Mouse (Mus musculus): ENCODE results near the gene Wdr53. TPM values are rescaled to one million over a fixed set of nuclear protein-coding genes. Genes with fewer than 3 reads are reported as not detected.
A peak's percentile ranks its signal among the peaks of the same experiment; 100 is the strongest.
"Not testable (repeated sequence)": the region's sequence is repeated elsewhere in the genome, so short reads cannot be mapped to it uniquely, and the experiment has no call there.

Gene Wdr53
- total RNA-seq, 2 experiments from 2014 or later = 8.5 to 9.0 TPM

DNA sequence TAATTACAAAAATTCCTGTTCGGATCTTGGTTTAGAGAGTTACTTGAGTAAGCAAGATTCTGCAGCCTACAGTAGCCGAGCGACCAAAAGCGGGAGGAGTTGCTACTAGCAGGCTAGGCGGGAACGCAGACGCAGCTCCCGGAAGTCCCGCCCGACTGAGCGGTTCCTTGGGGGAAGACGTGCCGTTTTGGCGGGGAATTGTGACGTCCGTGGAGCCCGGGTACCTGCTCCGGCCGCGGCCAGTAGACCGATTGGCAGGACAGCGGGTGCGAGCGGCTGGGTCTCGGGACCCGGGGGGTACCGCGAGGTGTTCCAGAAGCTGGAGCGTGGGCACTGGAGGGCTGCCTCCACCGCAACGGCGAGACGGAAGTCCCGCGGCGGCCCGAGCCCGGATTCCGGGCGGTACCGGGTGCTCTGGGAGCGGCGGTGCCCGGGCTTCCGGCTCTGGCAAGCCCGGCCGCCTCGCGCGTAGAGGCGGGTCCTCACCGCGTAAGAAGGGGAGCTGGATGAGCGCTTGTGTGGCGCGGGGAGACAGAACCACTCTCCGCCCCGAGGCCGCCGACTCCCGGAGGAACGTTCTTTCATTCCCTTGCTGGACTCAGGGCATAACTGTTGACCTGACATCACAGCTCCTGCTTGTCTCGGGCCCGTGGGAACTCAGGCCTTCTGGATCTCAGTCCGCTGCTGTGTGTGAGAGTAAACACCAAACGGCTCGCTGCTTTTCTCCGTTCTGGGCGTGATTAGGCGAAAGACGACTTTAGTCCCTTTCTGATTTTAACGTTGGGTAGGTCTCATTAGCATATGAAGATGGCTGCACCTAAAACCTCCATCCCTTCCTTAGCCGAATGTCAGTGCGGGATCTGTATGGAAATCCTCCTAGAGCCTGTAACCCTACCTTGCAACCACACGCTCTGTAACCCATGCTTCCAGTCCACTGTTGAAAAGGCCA, 30.6 kb downstream of the Wdr53 start, which contains the start of gene Rnf168:
Gene Rnf168 (plus strand): TSS at position 152 of the 949 bp plus-strand sequence.
- peak; percentile 71 to 90 for DNase-seq (ENCODE audit: low spot score in 2 of 2)

DNA sequence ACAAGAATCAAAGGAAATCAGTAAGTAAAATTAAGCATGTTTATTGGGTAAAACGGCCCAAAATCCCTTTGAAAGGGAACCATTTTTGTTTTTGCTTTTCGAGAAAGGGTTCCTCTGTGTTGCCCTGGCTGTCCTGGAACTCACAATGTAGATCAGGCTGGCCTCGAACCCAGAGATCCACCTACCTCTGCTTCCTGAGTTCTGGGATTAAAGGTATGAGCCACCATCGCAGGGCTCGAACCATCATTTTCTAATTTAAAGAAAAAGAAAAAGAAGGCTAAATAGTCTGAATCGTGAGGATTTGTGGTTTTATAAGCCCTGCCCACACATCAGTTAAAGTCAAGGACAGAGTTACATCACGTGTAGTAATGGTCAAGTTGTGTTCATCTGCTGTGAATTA, 31.4 kb downstream of the Wdr53 start:
- DNase-seq (ENCODE audit: low spot score in 2 of 2) = no peak

DNA sequence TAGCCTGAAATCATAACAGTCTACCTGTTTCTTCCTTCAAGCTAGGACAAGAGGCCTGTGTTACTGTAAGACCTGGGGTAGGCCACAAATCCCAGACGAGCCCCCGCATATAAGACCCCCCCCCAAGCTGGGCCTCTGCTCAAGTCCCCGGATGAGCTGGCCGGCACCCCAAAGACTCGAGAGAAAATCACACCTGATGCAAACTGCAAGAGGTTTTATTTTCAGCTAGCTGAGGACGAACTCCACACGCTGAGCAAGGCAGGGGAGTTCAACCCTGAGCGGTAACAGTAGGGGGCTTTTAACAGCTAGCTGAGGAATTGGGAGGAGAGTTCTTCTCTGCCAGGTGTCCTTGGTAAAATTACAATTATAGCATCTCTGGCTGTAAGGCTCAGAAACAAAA, 33.2 kb downstream of the Wdr53 start:
- DNase-seq (ENCODE audit: low spot score in 2 of 2) = no peak

DNA sequence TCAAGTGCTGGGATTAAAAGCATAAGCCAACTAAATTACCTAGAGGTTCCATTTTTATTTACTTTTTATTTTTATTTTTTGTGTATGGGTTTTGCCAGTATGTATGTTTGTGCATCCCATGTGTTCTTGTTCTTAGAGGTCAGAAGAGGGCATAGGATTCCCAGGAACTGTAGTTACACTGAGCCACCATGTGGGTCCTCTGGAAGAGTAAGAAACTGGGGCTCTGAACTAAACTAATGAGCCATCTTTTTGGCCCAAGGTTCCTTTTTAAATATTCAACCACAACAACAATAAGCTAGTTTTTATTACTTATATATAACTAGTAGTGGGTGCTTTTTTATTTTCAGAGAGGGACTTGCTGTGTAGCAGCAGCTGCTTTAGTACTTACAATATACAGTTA, 35.6 kb downstream of the Wdr53 start:
- DNase-seq (ENCODE audit: low spot score in 2 of 2) = no peak

DNA sequence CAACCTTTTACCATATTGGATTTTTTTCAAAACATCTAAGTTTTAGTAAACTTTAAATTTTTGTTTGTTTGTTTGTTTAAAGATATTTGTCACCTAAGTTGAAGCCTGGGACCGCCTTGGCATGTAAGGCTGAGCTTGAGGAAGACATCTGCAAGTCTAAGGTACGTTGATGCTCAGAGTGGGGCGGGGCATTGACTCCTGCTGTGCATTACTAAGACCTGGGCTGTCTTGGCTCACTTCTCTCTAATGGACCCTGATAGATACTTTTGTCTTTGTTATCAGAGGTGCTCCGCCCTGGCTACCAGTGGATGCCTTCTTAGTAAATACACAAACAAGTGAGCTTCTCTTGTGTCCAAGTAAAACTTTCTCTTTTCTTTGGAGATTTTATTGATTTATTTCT, 44.8 kb downstream of the Wdr53 start:
- DNase-seq (ENCODE audit: low spot score in 2 of 2) = no peak

DNA sequence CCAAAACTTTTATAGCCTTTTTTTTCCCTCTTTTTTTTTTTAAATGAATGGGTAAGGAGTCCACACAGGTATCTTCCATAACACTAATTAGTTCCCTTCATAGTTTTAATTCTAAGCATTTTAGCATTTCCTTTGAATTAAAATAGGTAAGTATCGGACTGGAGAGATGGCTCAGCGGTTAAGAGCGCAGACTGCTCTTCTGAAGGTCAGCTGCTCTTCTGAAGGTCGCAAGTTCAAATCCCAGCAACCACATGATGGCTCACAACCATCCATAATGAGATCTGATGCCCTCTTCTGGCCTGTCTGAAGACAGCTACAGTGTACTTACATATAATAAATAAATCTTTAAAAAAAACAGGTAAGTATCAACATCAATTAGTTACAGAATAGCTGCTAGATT, 52.6 kb downstream of the Wdr53 start:
- not testable (repeated sequence) for DNase-seq (ENCODE audit: low spot score in 2 of 2)

DNA sequence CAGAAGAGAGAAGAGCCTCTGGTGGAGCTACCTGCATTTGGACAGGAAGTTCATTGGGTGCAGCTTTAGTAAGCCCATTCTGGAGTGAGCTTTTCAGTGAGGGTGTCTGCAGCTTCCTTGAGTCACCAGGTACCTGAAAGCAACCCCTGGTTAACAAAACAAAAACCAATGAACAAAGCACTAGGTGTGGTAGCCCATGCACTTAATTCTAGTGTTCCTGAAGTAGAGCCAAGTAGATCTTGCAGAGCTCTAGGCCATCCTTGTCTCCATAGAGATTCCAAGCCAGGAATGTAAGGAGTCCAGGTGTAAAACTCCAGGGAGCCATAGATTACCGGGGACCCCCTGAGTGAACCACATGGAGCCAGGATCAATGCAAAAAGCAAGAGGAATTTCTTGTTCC, 56.0 kb downstream of the Wdr53 start:
- no peak for DNase-seq (ENCODE audit: low spot score in 2 of 2)

DNA sequence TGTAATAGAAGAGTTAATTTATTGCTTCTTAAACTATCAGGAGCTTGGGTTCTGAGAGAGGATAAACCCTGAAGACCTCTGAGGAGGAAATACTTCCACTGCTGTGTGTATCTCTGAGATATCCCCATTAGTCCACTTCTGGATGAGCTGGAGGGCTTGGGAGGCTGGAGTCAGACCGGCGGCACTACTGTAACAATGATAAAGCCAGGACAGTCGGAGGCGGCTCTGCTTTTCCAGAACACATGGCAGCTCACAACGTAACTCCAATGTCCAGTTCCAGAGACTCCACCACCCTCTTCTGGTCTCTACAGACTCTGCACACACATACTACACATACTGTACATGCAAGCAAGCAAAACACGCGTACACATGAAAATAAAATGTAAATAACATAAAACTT, 56.9 kb downstream of the Wdr53 start:
- no peak for DNase-seq (ENCODE audit: low spot score in 2 of 2)

Small RNAs within 50 kb of the gene (microRNA-seq; reads per million reads assigned to microRNA genes)
- gene Mir1946a = not detected

Other genes starting within 250 kb of the Wdr53 start
- gene Senp5, start 243.9 kb upstream of the Wdr53 start, total RNA-seq (2021) = 10 to 100 TPM; 22.4 to 23.2 TPM
- gene Pak2, start 167.9 kb upstream of the Wdr53 start, total RNA-seq (2021) = 10 to 100 TPM; 36.2 to 38.1 TPM
- gene Pigx, start 147.5 kb upstream of the Wdr53 start, total RNA-seq (2021) = 10 to 100 TPM; 21.5 to 22.9 TPM
- gene Cep19, start 147.4 kb upstream of the Wdr53 start, total RNA-seq (2021) = 1 to 10 TPM; 8.0 TPM
- 10 to 100 TPM; 13.3 to 15.2 TPM for gene Nrros, start 81.6 kb upstream of the Wdr53 start, total RNA-seq (2021)
- not detected for gene Bex6, start 67.4 kb upstream of the Wdr53 start, total RNA-seq (2021)
- 10 to 100 TPM; 13.8 to 14.1 TPM for gene Fbxo45, start 69 bp upstream of the Wdr53 start, total RNA-seq (2021)
- 1 to 10 TPM; 3.2 to 5.4 TPM for gene Smco1, start 24.2 kb downstream of the Wdr53 start, total RNA-seq (2021)
- 10 to 100 TPM; 15.0 to 16.1 TPM for gene Rnf168, start 30.2 kb downstream of the Wdr53 start, total RNA-seq (2021)
- 10 to 100 TPM; 35.2 to 43.6 TPM for gene Ubxn7, start 85.0 kb downstream of the Wdr53 start, total RNA-seq (2021)
- not detected for gene Tm4sf19, start 153.3 kb downstream of the Wdr53 start, total RNA-seq (2021)
- 1 to 10 TPM; 4.6 to 4.8 TPM for gene Tctex1d2, start 172.5 kb downstream of the Wdr53 start, total RNA-seq (2021)
- gene Pcyt1a, start 183.7 kb downstream of the Wdr53 start, total RNA-seq (2021) = 10 to 100 TPM; 62.8 to 82.8 TPM
- not detected for gene Slc51a, start 240.7 kb downstream of the Wdr53 start, total RNA-seq (2021)
- gene Zdhhc19, start 249.0 kb downstream of the Wdr53 start, total RNA-seq (2021) = not detected

Measured in gastrocnemius, postnatal 4 days (tissue).